Mouse (Mus musculus): ENCODE results near the gene Gbf1. TPM values are rescaled to one million over a fixed set of nuclear protein-coding genes. Genes with fewer than 3 reads are reported as not detected.

Gbf1 gene
- polyA plus RNA-seq, 1 experiment from 2014 or later: 59.3 TPM

DNA sequence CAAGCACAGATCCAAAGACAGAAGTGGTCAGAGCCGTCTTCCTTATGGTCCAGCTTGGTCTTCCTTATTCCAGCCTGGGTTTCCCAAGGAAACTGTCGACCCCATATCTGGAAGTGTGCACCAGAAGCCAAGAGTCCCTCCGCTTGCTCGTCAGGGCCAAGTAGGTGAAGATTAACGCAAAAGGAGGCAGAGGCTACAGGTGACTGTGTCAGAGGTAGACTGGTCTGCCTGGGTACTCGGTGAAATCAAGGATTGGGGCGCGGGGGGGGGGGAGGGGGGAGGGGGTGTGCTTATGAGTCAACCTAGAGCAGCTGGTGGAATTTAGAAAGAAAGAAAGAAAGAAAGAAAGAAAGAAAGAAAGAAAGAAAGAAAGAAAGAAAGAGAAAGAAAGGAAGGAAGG, 21.0 kb upstream of the Gbf1 start:
- H3K36me3 ChIP-seq: no peaks in the 10 kb centered on the region
- H3K4me2 ChIP-seq: peak overlapping the region; percentile 60
- H3K9me3 ChIP-seq: no peaks in the 10 kb centered on the region
- H3K27me3 ChIP-seq (replicated peaks): peaks cover 54% of the 10 kb centered on the region
- 12% methylated on average over 8 of the region's 8 CpGs for WGBS
- peak overlapping the region; percentile 24 for H3K4me3 ChIP-seq (replicated peaks)
- H3K4me1 ChIP-seq: peaks cover 14% of the 10 kb centered on the region
- H3K9ac ChIP-seq: no peak overlapping the region
- H3K27ac ChIP-seq: no peak overlapping the region
- ATAC-seq (ENCODE audit: insufficient read depth, low FRiP score, low read depth): no peak

GRCm38 (mm10) chr19:46131694-46132525, 20.4 kb upstream of the Gbf1 start, which contains the start of gene Elovl3:
Elovl3 (plus strand) TSS chr19:46131897.
- Histone ChIP-seq H3K9me3 (no peaks in the 10 kb centered on the region), H3K27me3 (replicated peaks) (peaks cover 60% of the 10 kb centered on the region), H3K27ac (no peak within 1 kb of the TSS), H3K4me2 (peak within 1 kb of the TSS; percentile 60), H3K9ac (no peak within 1 kb of the TSS), H3K4me1 (peaks cover 20% of the 10 kb centered on the region), H3K36me3 (no peaks in the 10 kb centered on the region), H3K4me3 (replicated peaks) (peak within 1 kb of the TSS; percentile 24)
- 4% methylated on average over 31 of the region's 31 CpGs for WGBS
- ATAC-seq (ENCODE audit: insufficient read depth, low FRiP score, low read depth): no peak; the same call in 1 of the 2 replicates

DNA sequence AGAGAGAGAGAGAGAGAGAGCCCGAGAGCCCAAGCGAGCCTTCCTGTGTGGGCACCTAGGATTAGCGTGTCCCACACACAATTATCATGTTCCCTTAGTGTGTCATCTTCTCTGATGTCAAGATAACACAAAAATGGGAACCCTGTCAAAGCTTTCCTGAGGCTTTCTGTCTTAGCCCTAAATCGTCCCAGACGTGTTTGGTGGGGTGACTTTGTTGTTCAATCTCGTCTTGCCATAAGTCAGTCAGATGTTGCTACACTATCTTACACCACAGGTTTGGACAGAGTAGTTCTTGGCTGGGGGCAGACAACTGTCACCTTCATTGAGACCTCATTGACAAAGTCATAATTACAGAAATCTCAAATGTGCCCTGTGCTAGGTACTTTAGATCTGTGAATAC, 19.7 kb upstream of the Gbf1 start:
- WGBS: 56% methylated on average over 6 of the region's 6 CpGs
- peaks cover 67% of the 10 kb centered on the region for H3K27me3 ChIP-seq (replicated peaks)

DNA sequence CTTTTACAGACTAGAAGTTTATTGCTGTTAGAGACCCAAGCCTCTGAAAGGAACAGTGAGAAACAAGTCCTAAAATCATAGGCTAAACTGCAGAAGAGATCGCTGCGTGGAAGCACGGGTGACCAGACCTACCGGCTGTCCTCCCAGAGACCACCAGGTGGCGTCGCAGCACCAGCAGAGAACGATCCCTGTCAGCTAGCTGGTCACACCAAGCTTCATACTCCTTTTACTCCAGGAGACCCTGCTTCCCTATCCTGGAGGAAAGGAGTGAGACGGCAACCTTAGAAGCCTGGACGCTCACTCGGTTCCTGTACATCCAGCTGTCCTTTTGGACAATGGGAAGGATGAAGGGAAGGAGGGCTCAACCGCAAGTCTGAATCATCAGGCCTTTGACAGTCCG, 17.0 kb upstream of the Gbf1 start:
- peak overlapping the region; percentile 56 for H3K4me3 ChIP-seq (replicated peaks)
- peak; percentile 57; the same call in 1 of the 2 replicates for ATAC-seq (ENCODE audit: insufficient read depth, low FRiP score, low read depth)
- 2% methylated on average over 12 of the region's 12 CpGs for WGBS
- peaks cover 75% of the 10 kb centered on the region for H3K27me3 ChIP-seq (replicated peaks)
- no peaks in the 10 kb centered on the region for H3K9me3 ChIP-seq
- H3K4me1 ChIP-seq: peaks cover 25% of the 10 kb centered on the region
- H3K9ac ChIP-seq: no peak overlapping the region
- H3K4me2 ChIP-seq: peak overlapping the region; percentile 100
- no peak overlapping the region for H3K27ac ChIP-seq
- no peaks in the 10 kb centered on the region for H3K36me3 ChIP-seq

More for the DNA sequence above, 19.7 kb upstream of the Gbf1 start:
- H3K4me3 ChIP-seq (replicated peaks): no peak overlapping the region
- no peak overlapping the region for H3K27ac ChIP-seq
- no peak overlapping the region for H3K9ac ChIP-seq
- H3K4me2 ChIP-seq: no peak overlapping the region
- H3K9me3 ChIP-seq: no peaks in the 10 kb centered on the region
- no peaks in the 10 kb centered on the region for H3K36me3 ChIP-seq
- peaks cover 25% of the 10 kb centered on the region for H3K4me1 ChIP-seq
- ATAC-seq (ENCODE audit: insufficient read depth, low FRiP score, low read depth): no peak

DNA sequence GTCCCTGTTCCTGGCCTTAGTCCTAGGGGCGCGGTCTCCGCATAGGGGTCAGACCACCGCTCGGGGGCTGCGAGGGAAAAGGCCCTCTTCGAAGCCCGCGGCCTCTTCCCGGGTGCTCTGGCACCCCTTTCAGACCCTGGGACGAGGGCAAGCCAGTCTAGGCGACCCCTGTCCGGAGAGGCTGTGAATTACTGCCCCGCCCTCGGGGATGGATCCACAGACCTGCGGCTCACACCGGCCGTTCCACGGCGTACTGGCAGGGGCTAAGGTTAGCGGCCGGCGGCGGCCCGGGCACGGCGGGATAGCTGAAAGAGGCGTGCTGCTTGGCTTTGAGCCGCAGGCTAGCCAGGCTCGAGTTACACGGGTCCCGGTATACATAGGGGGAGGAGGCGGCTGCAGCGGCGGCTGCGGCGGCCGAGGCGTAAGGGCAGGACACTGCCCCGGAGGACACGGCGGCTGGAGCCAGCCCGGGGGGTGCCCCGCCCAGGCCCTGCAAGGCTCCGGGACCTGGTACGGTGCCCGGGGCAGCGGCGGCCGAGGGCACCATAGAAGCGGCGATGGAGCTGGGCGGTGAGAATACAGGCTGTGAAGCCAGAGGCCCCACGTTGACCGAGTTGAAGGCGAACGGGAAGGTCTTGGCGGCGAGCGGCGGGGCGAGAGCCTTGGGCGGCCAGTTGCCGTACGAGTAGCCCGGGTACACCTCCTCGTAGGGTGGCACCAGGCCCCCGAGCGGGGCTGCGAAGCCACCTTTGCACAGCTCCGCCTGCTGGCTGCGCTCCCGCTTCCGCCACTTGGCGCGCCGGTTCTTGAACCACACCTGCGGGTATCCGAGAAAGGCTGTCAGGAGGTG, 16.3 kb upstream of the Gbf1 start:
- Histone ChIP-seq H3K9me3 (no peaks in the 10 kb centered on the region), H3K4me1 (peaks cover 25% of the 10 kb centered on the region), H3K27me3 (replicated peaks) (peaks cover 69% of the 10 kb centered on the region), H3K27ac (no peak overlapping the region), H3K4me2 (peak overlapping the region; percentile 100), H3K36me3 (no peaks in the 10 kb centered on the region), H3K9ac (peak overlapping the region; percentile 45), H3K4me3 (replicated peaks) (peak overlapping the region; percentile 56)
- 1% methylated on average over 79 of the region's 79 CpGs for WGBS
- peak; percentile 64; the same call in 1 of the 2 replicates for ATAC-seq (ENCODE audit: insufficient read depth, low FRiP score, low read depth)

DNA sequence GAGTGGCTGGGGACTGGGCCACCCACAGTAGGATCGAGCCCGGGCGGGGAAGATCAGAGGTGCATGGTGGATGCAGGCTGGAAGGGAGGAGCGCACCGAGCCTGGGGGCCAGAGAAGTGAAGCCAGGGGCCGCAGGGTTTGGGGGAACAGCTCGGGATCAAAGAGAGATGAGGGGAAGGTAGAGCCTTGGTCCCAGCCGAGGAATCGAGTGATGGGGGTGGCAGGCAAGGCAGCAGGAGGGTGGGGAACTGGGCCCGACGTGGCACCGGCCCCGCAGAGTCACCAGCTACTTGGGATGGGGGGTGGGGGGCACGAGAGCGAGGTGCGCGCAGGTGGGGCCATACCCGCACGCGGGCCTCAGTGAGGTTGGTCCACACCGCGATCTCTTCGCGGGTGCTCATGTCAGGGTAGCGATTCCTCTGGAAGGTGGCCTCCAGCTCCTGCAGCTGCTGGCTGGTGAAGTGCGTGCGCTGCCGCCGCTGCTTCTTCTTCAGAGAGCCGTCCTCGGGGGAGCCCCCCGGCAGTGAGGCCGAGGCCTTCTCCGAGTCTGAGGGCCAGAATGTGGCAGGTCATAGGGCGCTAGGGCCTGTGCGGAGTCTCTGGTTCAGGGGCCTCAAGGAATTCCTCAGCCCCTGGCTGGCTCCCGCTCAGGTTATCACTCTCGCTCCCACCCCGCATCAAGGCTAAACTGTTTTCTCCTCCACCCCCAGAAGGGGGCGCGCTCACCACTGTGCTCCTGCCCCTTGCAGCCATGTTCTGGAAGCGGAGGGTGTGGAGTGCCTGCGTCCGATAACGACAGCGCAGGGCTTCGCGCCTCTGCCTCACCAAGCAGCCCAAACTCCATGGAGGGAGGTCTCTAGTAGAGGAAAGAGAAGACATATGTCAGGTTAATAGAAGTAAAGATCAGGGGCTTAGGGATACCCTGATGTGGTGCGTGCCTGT, 15.4 kb upstream of the Gbf1 start:
- Histone ChIP-seq H3K4me2 (peak overlapping the region; percentile 100), H3K27ac (no peak overlapping the region), H3K4me1 (peaks cover 21% of the 10 kb centered on the region), H3K9me3 (no peaks in the 10 kb centered on the region), H3K27me3 (replicated peaks) (peaks cover 69% of the 10 kb centered on the region), H3K9ac (no peak overlapping the region), H3K36me3 (no peaks in the 10 kb centered on the region), H3K4me3 (replicated peaks) (peak overlapping the region; percentile 56)
- ATAC-seq (ENCODE audit: insufficient read depth, low FRiP score, low read depth): no peak; the same call in 1 of the 2 replicates
- 2% methylated on average over 49 of the region's 49 CpGs for WGBS

DNA sequence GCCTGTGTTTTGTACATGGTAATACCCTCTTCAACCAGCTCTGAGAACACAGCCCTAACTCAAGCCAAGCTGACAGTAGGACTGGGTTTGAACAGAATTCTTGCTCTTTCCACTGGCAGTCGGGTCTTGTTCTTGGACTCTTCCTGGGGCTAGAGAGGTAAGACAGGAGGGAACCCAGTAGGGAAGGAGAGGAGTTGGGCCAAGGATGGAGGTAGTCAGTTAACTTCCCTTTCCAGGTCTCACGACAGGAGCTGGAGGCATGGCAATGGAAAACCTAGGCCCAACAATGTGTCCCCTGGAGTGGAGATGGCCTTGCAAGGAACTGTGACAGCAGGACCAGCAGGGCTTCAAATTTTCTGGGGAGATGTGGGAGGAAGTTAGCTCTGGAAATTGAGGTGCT, 12.0 kb upstream of the Gbf1 start:
- Histone ChIP-seq H3K4me2 (no peak overlapping the region), H3K4me1 (peaks cover 20% of the 10 kb centered on the region), H3K27ac (no peak overlapping the region), H3K9me3 (no peaks in the 10 kb centered on the region), H3K27me3 (replicated peaks) (peaks cover 69% of the 10 kb centered on the region), H3K36me3 (no peaks in the 10 kb centered on the region), H3K9ac (no peak overlapping the region), H3K4me3 (replicated peaks) (no peak overlapping the region)
- WGBS: 68% methylated on average over 2 of the region's 2 CpGs
- ATAC-seq (ENCODE audit: insufficient read depth, low FRiP score, low read depth): no peak

DNA sequence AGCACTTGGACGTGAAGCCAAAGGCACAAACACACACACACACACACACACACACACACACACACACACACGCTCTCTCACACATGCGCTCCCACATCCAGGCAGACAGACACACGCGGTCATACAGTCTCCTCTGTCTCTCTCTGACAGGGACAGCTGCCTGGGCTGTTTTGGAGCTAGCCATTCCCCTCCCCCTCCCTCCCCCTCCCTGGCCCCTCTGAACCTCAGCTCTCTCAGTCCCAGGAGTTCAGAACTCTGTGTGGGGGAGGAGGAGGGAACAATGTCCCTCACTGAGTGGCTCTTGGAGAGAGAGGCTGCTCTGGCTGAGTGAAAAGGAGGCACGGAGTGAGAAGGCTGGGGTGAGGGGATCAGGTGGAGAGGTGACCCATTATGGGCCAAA, 11.2 kb upstream of the Gbf1 start:
- WGBS: 27% methylated on average over 6 of the region's 6 CpGs
- no peaks in the 10 kb centered on the region for H3K9me3 ChIP-seq
- H3K9ac ChIP-seq: no peak overlapping the region
- no peak overlapping the region for H3K4me3 ChIP-seq (replicated peaks)
- peaks cover 13% of the 10 kb centered on the region for H3K4me1 ChIP-seq
- H3K27me3 ChIP-seq (replicated peaks): peaks cover 68% of the 10 kb centered on the region
- no peak overlapping the region for H3K27ac ChIP-seq
- H3K36me3 ChIP-seq: no peaks in the 10 kb centered on the region
- 0 out of 2 replicates have a peak, but pooled peaks have one; percentile 20 for ATAC-seq (ENCODE audit: insufficient read depth, low FRiP score, low read depth)
- no peak overlapping the region for H3K4me2 ChIP-seq

GRCm38 (mm10) chr19:46147511-46148371, 4.6 kb upstream of the Gbf1 start, which contains the start of gene Pitx3:
Pitx3 (minus strand) TSS chr19:46148326.
- 2% methylated on average over 47 of the region's 47 CpGs for WGBS
- Histone ChIP-seq H3K27ac (no peak within 1 kb of the TSS), H3K9me3 (no peaks in the 10 kb centered on the region), H3K4me2 (peak within 1 kb of the TSS; percentile 95), H3K27me3 (replicated peaks) (peaks cover 71% of the 10 kb centered on the region), H3K4me1 (peaks cover 21% of the 10 kb centered on the region), H3K4me3 (replicated peaks) (peak within 1 kb of the TSS; percentile 57), H3K9ac (no peak within 1 kb of the TSS), H3K36me3 (no peaks in the 10 kb centered on the region)
- ATAC-seq (ENCODE audit: insufficient read depth, low FRiP score, low read depth): no peak; the same call in 1 of the 2 replicates

DNA sequence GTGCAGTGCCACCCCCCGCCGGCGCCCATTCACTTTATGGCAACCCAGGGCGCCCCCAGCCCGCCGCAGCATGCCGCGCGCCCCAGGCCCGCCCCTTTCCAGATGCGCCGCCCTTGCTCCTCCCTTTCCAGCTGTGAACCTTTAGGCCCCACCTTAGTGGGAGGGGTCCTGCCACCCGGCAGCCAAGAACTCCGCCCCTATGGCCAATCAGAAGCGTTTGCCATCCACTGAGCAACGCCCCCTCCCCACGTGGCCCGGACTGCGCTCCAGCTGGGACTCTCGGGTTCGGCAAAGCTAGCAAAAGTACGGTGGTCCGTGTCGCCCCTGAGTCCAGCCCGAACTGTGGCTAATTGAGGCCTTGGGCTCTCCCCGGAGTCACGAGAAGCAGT, 3.9 kb upstream of the Gbf1 start:
- H3K4me1 ChIP-seq: peaks cover 27% of the 10 kb centered on the region
- peak overlapping the region; percentile 57 for H3K4me3 ChIP-seq (replicated peaks)
- H3K9me3 ChIP-seq: no peaks in the 10 kb centered on the region
- no peak overlapping the region for H3K27ac ChIP-seq
- peaks cover 66% of the 10 kb centered on the region for H3K27me3 ChIP-seq (replicated peaks)
- peak overlapping the region; percentile 95 for H3K4me2 ChIP-seq
- ATAC-seq (ENCODE audit: insufficient read depth, low FRiP score, low read depth): peak; percentile 71
- H3K9ac ChIP-seq: no peak overlapping the region
- WGBS: under 1% methylated on average over 27 of the region's 27 CpGs
- H3K36me3 ChIP-seq: no peaks in the 10 kb centered on the region
